Mouse (Mus musculus) liver, postnatal 0 days (tissue): ENCODE results near the gene Kcnk12. TPM values are rescaled to one million over a fixed set of nuclear protein-coding genes. Genes with fewer than 3 reads are reported as not detected.
A peak's percentile ranks its signal among the peaks of the same experiment; 100 is the strongest.

Experiments used
- ATAC-seq: fragments of 200-750 bp; cut with Nextera tagmentation; 2 replicates; pipeline ENCODE4 v1.8.0; 2017; ENCODE audit warnings: mild to moderate bottlenecking, moderate library complexity
- DNase-seq: peaks from one replicate; pipeline ENCODE4 v3.0.0-alpha.2; 2016
- H3K27ac ChIP-seq: fragments of 300-500 bp; sonication (generic); 2 replicates; pipeline ENCODE4 v1.5.1; 2014; ENCODE audit warnings: antibody characterized with exemption, moderate library complexity, mild to moderate bottlenecking, low read depth
- H3K27me3 ChIP-seq: fragments of 300-500 bp; sonication (generic); 2 replicates; pipeline ENCODE4 v1.6.1; 2014; ENCODE audit warnings: low read length, control low read depth, mixed read lengths; ENCODE audit not compliant: insufficient read depth
- H3K36me3 ChIP-seq: fragments of 300-500 bp; sonication (generic); replicated peaks from 2 replicates; pipeline ENCODE4 v1.6.1; 2014; ENCODE audit warnings: mild to moderate bottlenecking, control low read depth, low read length, moderate library complexity, mixed read lengths; ENCODE audit not compliant: insufficient read depth
- H3K4me1 ChIP-seq: fragments of 300-500 bp; sonication (generic); 2 replicates; pipeline ENCODE4 v1.6.1; 2014; ENCODE audit warnings: antibody characterized with exemption, mild to moderate bottlenecking, control low read depth; ENCODE audit not compliant: insufficient read depth
- H3K4me2 ChIP-seq: fragments of 300-500 bp; sonication (generic); 2 replicates; pipeline ENCODE4 v1.6.1; 2014; ENCODE audit warnings: low read depth, mild to moderate bottlenecking, low read length, moderate library complexity, mixed read lengths
- H3K4me3 ChIP-seq: fragments of 300-500 bp; sonication (generic); 2 replicates; pipeline ENCODE4 v1.5.1; 2014; ENCODE audit warnings: low read depth, low read length
- H3K9ac ChIP-seq: fragments of 300-500 bp; sonication (generic); replicated peaks from 2 replicates; pipeline ENCODE4 v1.6.1; 2014; ENCODE audit warnings: mild to moderate bottlenecking, moderate library complexity
- H3K9me3 ChIP-seq: fragments of 300-500 bp; sonication (generic); 2 replicates; pipeline ENCODE4 v1.6.1; 2016; ENCODE audit warnings: mild to moderate bottlenecking, control low read depth, low read length, mixed read lengths
- CTCF ChIP-seq: sonication (generic); IDR thresholded peaks from 2 replicates; pipeline ENCODE4 v1.5.1; 2016; ENCODE audit warnings: antibody characterized with exemption, low read depth
- EP300 ChIP-seq: IDR thresholded peaks from 2 replicates; pipeline ENCODE4 v1.6.1; 2016; ENCODE audit warnings: antibody characterized with exemption, low read depth, mild to moderate bottlenecking
- WGBS: fragments of 180-500 bp; shearing (Covaris S2); extraction: QIAGEN DNeasy Blood & Tissue Kit; methylation state at CpG from one replicate; pipeline ENCODE4 v1.1.7; 2014; ENCODE audit not compliant: insufficient replicate concordance; 5-methylcytosine and 5-hydroxymethylcytosine counted together
- polyA plus RNA-seq: library from polyadenylated mRNA; unstranded; fragments of >200 nt; fragmentation: Nextera tagmentation; extraction: Ambion mirVana; gene quantifications from 2 replicates; pipeline ENCODE4 v1.2.1, GENCODE M21; 2015

Gene Kcnk12
- polyA plus RNA-seq, 1 experiment from 2014 or later: 0.52 TPM

DNA sequence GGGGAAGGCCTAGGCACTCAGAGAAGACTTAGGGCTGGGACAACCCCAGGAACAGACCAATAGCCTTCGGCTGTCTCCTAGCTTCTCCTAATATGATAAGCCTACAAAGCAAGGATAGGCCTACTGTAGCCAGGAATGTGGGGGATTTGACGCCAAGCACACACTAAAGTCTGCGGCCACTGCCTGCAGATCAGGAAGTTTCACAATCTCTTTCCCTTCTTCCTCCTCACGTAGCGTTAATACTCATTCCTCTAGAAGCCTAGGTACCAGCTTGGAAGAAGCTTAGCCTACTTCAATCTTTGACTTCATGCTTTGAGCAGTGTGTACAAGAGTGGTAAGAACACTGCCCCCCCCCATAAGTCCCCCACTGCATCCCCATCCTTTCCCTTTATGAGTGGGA, 7.1 kb downstream of the Kcnk12 start:
- no peak overlapping the region for H3K4me3 ChIP-seq

DNA sequence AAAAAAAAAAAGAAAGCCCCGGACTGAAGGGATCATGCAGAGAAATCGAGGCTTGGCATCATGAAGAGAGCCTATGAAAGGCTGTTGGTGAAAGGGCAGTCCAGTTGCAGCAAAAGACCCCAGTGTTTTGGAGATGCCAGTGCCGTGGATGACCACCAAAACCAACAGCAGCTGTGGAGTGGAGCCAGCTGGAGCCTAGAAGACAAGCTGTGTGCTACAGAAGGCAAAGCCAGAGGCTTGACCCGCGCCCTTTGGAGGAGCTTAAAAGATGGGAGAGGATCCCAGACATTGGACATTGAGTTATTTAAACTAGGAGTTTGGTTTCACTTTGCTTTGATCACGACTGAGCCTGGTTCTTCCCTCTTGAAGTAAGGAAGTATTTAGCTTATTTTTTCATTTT, 9.6 kb downstream of the Kcnk12 start:
- WGBS: 71% methylated on average over 6 of the region's 6 CpGs
- Histone ChIP-seq H3K4me3 (no peak overlapping the region), H3K4me2 (no peak overlapping the region), H3K9ac (no peak overlapping the region), H3K4me1 (no peaks in the 10 kb centered on the region), H3K27me3 (0 out of 2 replicates have a peak, but pooled peaks cover 4% of the 10 kb centered on the region), H3K9me3 (no peaks in the 10 kb centered on the region), H3K27ac (no peak overlapping the region), H3K36me3 (no peaks in the 10 kb centered on the region)
- peak; percentile 7 for DNase-seq
- no peak for TF ChIP-seq CTCF
- TF ChIP-seq EP300: no peak
- no peak for ATAC-seq

More for the DNA sequence above, 7.1 kb downstream of the Kcnk12 start:
- H3K4me2 ChIP-seq: no peak overlapping the region
- no peaks in the 10 kb centered on the region for H3K9me3 ChIP-seq
- ATAC-seq (no peak), DNase-seq (no peak)
- 61% methylated on average over 5 of the region's 5 CpGs for WGBS
- TF ChIP-seq CTCF (no peak), EP300 (no peak)
- no peaks in the 10 kb centered on the region for H3K4me1 ChIP-seq
- H3K36me3 ChIP-seq: no peaks in the 10 kb centered on the region
- H3K27me3 ChIP-seq: peaks cover 11% of the 10 kb centered on the region; the same call in 1 of the 2 replicates
- H3K27ac ChIP-seq: no peak overlapping the region
- H3K9ac ChIP-seq: no peak overlapping the region

DNA sequence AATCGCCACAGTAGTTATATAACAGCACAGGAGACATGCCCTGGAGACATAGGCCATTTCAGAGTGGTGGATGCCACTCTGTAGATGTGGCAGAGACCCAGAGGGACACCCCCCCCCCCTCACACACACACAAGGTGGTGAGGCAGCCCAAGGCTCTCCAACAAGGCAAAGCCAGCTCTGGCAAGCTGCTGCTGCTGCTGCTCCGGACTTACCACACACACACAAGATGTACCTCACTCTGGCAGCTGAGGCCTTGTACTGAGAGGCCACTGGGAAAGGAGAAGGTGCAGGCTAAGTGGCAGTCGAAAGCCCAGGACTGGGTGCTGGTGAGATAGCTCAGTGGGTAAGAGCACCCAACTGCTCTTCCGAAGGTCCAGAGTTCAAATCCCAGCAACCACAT, 10.1 kb downstream of the Kcnk12 start:
- ATAC-seq: no peak

DNA sequence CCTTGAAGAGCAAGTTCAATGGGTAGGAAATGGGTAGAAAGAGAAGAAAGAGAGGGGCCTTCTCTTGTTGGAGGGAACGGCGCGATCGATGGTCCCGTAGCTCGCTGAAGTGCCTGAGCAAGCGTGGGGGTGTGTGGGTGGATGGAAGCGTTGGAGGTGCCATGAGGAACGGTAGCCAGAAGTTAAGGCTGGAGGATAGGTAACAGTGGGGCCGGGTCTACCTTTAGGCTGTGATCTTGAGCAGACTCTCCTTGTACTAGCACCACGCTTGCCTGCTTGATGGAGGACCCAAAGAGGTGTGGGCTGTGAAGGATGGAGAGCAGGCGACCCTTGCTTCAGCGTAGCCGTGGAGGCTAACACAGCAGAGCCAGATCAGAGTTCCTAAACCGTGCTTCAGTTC, 12.1 kb downstream of the Kcnk12 start:
- H3K4me1 ChIP-seq: no peaks in the 10 kb centered on the region
- H3K36me3 ChIP-seq: no peaks in the 10 kb centered on the region
- H3K9ac ChIP-seq: no peak overlapping the region
- WGBS: 87% methylated on average over 15 of the region's 15 CpGs
- no peak for DNase-seq
- H3K4me3 ChIP-seq: no peak overlapping the region
- H3K27ac ChIP-seq: no peak overlapping the region
- no peaks in the 10 kb centered on the region for H3K27me3 ChIP-seq
- H3K4me2 ChIP-seq: no peak overlapping the region
- H3K9me3 ChIP-seq: no peaks in the 10 kb centered on the region
- TF ChIP-seq CTCF (no peak), EP300 (no peak)
- ATAC-seq: no peak

More for the DNA sequence above, 10.1 kb downstream of the Kcnk12 start:
- 81% methylated on average over 4 of the region's 4 CpGs for WGBS
- Histone ChIP-seq H3K27ac (no peak overlapping the region), H3K4me1 (no peaks in the 10 kb centered on the region), H3K36me3 (no peaks in the 10 kb centered on the region), H3K4me3 (no peak overlapping the region), H3K9ac (no peak overlapping the region), H3K4me2 (no peak overlapping the region), H3K27me3 (0 out of 2 replicates have a peak, but pooled peaks cover 4% of the 10 kb centered on the region), H3K9me3 (no peaks in the 10 kb centered on the region)
- DNase-seq: peak; percentile 12
- TF ChIP-seq CTCF (no peak), EP300 (no peak)

DNA sequence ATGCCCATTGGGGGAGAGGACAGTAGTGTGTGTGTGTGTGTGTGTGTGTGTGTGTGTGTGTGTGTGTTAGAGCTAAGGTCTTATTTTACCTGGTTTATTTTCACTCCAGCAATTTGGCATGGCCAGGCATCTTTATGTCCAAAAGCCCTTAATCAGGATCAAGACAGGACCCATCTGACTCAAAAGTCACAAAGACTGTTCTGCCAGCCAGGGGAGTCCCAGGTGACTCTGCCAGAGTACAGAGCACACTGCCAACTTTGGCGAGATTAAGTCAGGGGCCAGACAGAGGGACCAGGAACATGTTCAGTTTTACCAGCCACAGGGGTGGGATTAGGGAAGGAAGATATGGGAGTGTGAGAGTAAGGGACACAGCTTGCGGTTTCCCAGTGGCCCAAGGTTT, 12.9 kb downstream of the Kcnk12 start:
- Histone ChIP-seq H3K4me1 (no peaks in the 10 kb centered on the region), H3K9me3 (no peaks in the 10 kb centered on the region), H3K4me2 (no peak overlapping the region), H3K27ac (no peak overlapping the region), H3K36me3 (no peaks in the 10 kb centered on the region), H3K4me3 (no peak overlapping the region), H3K27me3 (no peaks in the 10 kb centered on the region), H3K9ac (no peak overlapping the region)
- DNase-seq (no peak), ATAC-seq (no peak)
- WGBS: 82% methylated on average over 2 of the region's 2 CpGs
- no peak for TF ChIP-seq EP300
- no peak for TF ChIP-seq CTCF

DNA sequence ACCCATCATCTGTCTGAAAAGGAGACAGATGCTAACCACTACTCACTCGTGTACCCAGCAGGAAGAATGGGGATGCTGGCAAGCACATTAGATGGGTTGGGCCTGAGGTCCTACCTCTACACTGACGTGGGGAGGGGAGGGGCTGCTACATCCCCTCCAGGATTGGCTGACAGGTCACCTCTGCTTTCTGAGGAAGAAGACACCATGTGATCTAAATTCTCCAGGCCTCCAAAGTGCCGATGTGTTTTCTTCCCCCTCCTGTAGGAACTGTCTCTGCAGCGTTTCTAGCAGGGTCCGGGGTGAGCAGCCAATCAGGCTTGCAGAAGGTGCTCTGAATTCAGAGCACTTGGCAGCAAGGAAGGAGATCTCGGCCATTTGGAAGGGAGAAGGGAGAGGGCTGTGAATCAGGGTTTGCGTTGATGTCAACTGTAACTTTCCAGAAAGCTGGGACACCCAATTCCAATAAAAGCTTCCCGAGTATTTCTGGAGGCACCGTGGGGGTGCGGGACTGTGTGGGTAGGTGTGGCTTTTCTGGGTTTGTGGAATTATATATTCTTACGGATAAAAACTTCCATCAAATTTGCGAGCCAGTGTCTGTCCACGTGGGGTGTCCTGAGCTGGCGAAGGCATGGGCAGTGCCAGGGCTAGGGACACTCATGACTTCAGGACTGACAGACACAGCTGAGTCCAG, 13.5 kb downstream of the Kcnk12 start:
- Histone ChIP-seq H3K4me3 (no peak overlapping the region), H3K27me3 (no peaks in the 10 kb centered on the region), H3K4me2 (no peak overlapping the region), H3K4me1 (no peaks in the 10 kb centered on the region), H3K9ac (no peak overlapping the region), H3K27ac (no peak overlapping the region), H3K36me3 (no peaks in the 10 kb centered on the region), H3K9me3 (no peaks in the 10 kb centered on the region)
- DNase-seq (no peak), ATAC-seq (no peak)
- TF ChIP-seq EP300 (no peak), CTCF (no peak)
- 74% methylated on average over 14 of the region's 14 CpGs for WGBS
